9 mouse cellular contexts compared by ENCODE assay signal in genomic region chr4:138119740-138120139, GRCm38 (mm10).
A peak's percentile ranks its signal among the peaks of the same experiment; 100 is the strongest.
DNase-seq lines count a peak whose midpoint lies in the region.
"Had no signal": no experiment of that assay in that cellular context is flagged by ENCODE, and none has a peak within 500 bp of the region (broad histone marks: within the 10 kb centered on the region; RNA-seq: fewer than 3 reads in every experiment).

No protein-coding gene starts in this region.

- peak; percentile 29 to 55 for DNase-seq in layer of hippocampus, postnatal 10 days (ENCODE audit: low spot score in 2 of 2)
- DNase-seq in layer of hippocampus, adult 9-10 months (ENCODE audit: low spot score): no peak
- peak; percentile 34 for DNase-seq in Muller cell, postnatal 12 days (ENCODE audit: inconsistent ontology term)
- DNase-seq in cerebellum, postnatal 25 days: peak; percentile 44 to 63
- DNase-seq in kidney, postnatal 14 days: peak; percentile 27
- DNase-seq in thymus, postnatal 25 days: no peak
- DNase-seq in spleen, postnatal 36 days (ENCODE audit: low spot score in 2 of 2): no peak
- no peak for DNase-seq in frontal cortex, postnatal 10 days (ENCODE audit: low spot score in 2 of 2)
- DNase-seq: thymus, postnatal 36 days had no signal

Comparison
In these comparisons a context has a peak if more than half of its experiments do, and no peak if none do; other contexts are left out.
1. DNase-seq: peak in layer of hippocampus, postnatal 10 days (2 of 2), Muller cell, postnatal 12 days (single experiment), cerebellum, postnatal 25 days (2 of 2) and kidney, postnatal 14 days (single experiment); none in layer of hippocampus, adult 9-10 months (single experiment), thymus, postnatal 25 days (single experiment), spleen, postnatal 36 days (0 of 2) and frontal cortex, postnatal 10 days (0 of 2).